Mouse (Mus musculus) bone marrow, adult 2 months (tissue): ENCODE measurements around the gene Fgfr2.

Experiments
- CTCF ChIP-seq: fragments of 200-500 bp; IDR thresholded peaks from 2 replicates; pipeline ENCODE4 v1.5.1; 2011; ENCODE audit warnings: low read length, control low read depth; ENCODE audit not compliant: control insufficient read depth, insufficient read depth
- POLR2A ChIP-seq: fragments of 200-500 bp; IDR thresholded peaks from 2 replicates; pipeline ENCODE4 v1.6.1; 2011; ENCODE audit warnings: low read depth, mild to moderate bottlenecking, control low read depth, low read length, borderline replicate concordance; ENCODE audit not compliant: control insufficient read depth

DNA sequence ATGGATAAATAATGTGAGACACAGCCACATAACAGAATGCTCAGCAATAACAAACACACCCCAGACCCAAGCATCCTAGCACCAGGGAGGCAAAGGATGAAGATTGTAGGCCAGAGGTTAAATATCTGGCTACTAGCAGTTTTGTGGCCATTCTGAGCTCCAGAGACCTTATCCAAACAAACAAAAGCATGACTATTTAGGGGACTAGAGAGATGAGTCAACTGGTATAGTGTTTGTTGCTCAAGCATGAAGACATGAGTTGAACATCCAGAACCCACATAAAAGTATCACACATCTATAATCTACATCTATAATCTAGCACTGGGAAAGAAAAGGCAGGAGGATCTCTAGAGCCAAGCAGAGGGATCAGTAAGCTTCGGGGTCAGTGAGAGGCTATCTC, 280.7 kb downstream of the Fgfr2 start:
- TF ChIP-seq CTCF: no peak
- no peak for TF ChIP-seq POLR2A
